Mouse (Mus musculus): ENCODE measurements around the gene LTO1. TPM values are rescaled to one million over a fixed set of nuclear protein-coding genes. Genes with fewer than 3 reads are reported as not detected.
A peak's percentile ranks its signal among the peaks of the same experiment; 100 is the strongest.

The LTO1 gene
- polyA plus RNA-seq (2014; fragmentation: Nextera tagmentation; extraction: Ambion mirVana), result 22.3 and 22.6 TPM in 2 replicates

- no peaks in the 10 kb centered on the region for H3K9me3 ChIP-seq (ENCODE audit: control insufficient read depth, low read length)
- ATAC-seq (ENCODE audit: low FRiP score) (peak; percentile 95), DNase-seq (ENCODE audit: low spot score) (peak; percentile 93)
- H3K27me3 ChIP-seq (ENCODE audit: control insufficient read depth, insufficient read depth, low read length), result no peaks in the 10 kb centered on the region
- peak within 1 kb of the TSS; percentile 91 for H3K4me3 ChIP-seq (replicated peaks; ENCODE audit: low read length)
- H3K4me1 ChIP-seq (replicated peaks; ENCODE audit: control insufficient read depth, insufficient read depth, low read length), result peaks cover 11% of the 10 kb centered on the region
- peak within 1 kb of the TSS; percentile 96 for H3K4me2 ChIP-seq (replicated peaks)
- H3K36me3 ChIP-seq (replicated peaks; ENCODE audit: control insufficient read depth, insufficient read depth), result peaks cover 33% of the 10 kb centered on the region
- peak within 1 kb of the TSS; percentile 82 for H3K9ac ChIP-seq
- H3K27ac ChIP-seq, result peak within 1 kb of the TSS; percentile 91
- WGBS, result under 1% methylated on average over 55 of the region's 55 CpGs
These were observed at the start of gene LTO1 for GRCm38 (mm10) chr7:144914948-144915750. TSS of gene LTO1 (plus strand) at chr7:144915100.

DNA sequence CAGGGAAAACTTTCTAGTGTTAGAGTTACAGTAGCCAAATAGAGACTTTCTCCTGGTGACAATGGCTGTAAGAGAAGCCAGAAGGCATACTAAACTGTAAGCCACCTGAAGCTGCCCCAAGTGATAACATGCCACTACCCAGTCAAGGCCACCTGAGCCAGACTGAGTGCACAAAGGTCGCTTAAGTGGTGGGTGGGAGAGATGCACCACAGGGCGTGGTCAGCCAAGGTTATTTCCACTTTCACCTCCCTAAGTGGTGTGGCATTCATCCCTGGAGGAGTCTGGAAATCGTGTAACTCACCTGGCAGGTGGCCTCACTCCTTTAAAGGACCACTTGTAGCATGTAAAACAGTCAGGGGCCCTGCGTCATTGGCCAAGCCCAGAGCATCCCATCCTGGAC, 47.7 kb upstream of the LTO1 start:
- WGBS, result 75% methylated on average over 4 of the region's 4 CpGs
- no peak for ATAC-seq (ENCODE audit: low FRiP score)
- peaks cover 48% of the 10 kb centered on the region for H3K27me3 ChIP-seq (ENCODE audit: control insufficient read depth, insufficient read depth, low read length)

DNA sequence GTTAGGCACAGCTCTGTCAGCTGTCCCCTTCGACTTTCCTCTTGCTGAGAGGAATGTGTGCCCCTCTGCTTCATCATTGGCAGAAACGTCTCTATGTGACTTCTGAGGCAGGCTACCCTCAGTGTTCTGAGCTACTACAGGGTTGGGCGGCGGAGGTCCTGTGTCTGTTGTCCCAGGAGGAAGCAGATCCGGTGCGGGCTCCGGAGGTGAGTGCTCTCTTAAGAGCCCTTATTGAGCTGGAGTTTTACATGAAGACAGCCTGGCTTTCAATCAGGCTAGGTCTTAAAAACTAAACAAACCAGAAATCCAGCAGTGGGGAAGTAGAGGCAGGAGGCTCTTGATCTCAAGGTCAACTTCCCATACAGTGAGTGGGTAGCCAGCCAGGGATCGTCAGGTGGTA, 47.3 kb upstream of the LTO1 start:
- peaks cover 44% of the 10 kb centered on the region for H3K27me3 ChIP-seq (ENCODE audit: control insufficient read depth, insufficient read depth, low read length)
- H3K4me1 ChIP-seq (replicated peaks; ENCODE audit: control insufficient read depth, insufficient read depth, low read length), result no peaks in the 10 kb centered on the region
- ATAC-seq (ENCODE audit: low FRiP score) (no peak), DNase-seq (ENCODE audit: low spot score) (no peak)
- no peak overlapping the region for H3K4me2 ChIP-seq (replicated peaks)
- H3K9me3 ChIP-seq (ENCODE audit: control insufficient read depth, low read length), result no peaks in the 10 kb centered on the region
- H3K36me3 ChIP-seq (replicated peaks; ENCODE audit: control insufficient read depth, insufficient read depth), result no peaks in the 10 kb centered on the region
- WGBS, result 83% methylated on average over 8 of the region's 8 CpGs
- no peak overlapping the region for H3K9ac ChIP-seq
- no peak overlapping the region for H3K4me3 ChIP-seq (replicated peaks; ENCODE audit: low read length)
- no peak overlapping the region for H3K27ac ChIP-seq

More for the DNA sequence above, 47.7 kb upstream of the LTO1 start:
- no peak overlapping the region for H3K4me2 ChIP-seq (replicated peaks)
- H3K9ac ChIP-seq, result no peak overlapping the region
- H3K4me3 ChIP-seq (replicated peaks; ENCODE audit: low read length), result no peak overlapping the region
- H3K9me3 ChIP-seq (ENCODE audit: control insufficient read depth, low read length), result no peaks in the 10 kb centered on the region
- DNase-seq (ENCODE audit: low spot score), result no peak
- H3K36me3 ChIP-seq (replicated peaks; ENCODE audit: control insufficient read depth, insufficient read depth), result no peaks in the 10 kb centered on the region
- no peaks in the 10 kb centered on the region for H3K4me1 ChIP-seq (replicated peaks; ENCODE audit: control insufficient read depth, insufficient read depth, low read length)
- H3K27ac ChIP-seq, result no peak overlapping the region

DNA sequence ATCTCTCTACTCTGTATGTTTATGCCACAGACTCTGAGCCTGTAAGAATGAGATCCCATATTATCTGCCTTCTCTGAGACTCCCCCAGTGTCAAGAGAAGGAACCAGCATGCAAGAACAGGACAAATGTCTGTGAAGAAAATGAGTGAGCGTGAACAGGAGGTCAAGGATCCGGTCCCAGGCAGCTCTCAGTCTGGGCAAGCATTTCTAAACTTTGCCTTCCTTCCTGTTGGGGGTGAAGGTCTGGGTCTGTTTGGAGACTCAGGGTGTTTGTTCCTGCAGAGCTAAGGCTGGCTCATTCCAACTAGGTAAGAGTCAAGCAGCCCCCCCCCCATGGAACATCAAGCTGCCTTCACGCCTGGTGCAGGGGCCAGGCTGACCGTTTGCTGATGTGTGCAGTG, 42.5 kb upstream of the LTO1 start:
- DNase-seq (ENCODE audit: low spot score) (no peak), ATAC-seq (ENCODE audit: low FRiP score) (no peak)
- no peaks in the 10 kb centered on the region for H3K9me3 ChIP-seq (ENCODE audit: control insufficient read depth, low read length)
- no peaks in the 10 kb centered on the region for H3K4me1 ChIP-seq (replicated peaks; ENCODE audit: control insufficient read depth, insufficient read depth, low read length)
- H3K4me2 ChIP-seq (replicated peaks), result no peak overlapping the region
- H3K27me3 ChIP-seq (ENCODE audit: control insufficient read depth, insufficient read depth, low read length), result no peaks in the 10 kb centered on the region
- H3K9ac ChIP-seq, result no peak overlapping the region
- no peak overlapping the region for H3K4me3 ChIP-seq (replicated peaks; ENCODE audit: low read length)
- no peaks in the 10 kb centered on the region for H3K36me3 ChIP-seq (replicated peaks; ENCODE audit: control insufficient read depth, insufficient read depth)
- WGBS, result 78% methylated on average over 4 of the region's 4 CpGs
- H3K27ac ChIP-seq, result no peak overlapping the region

GRCm38 (mm10) chr7:144873160-144873559, 41.7 kb upstream of the LTO1 start:
- H3K27me3 ChIP-seq (ENCODE audit: control insufficient read depth, insufficient read depth, low read length), result no peaks in the 10 kb centered on the region
- no peak overlapping the region for H3K4me2 ChIP-seq (replicated peaks)
- no peaks in the 10 kb centered on the region for H3K4me1 ChIP-seq (replicated peaks; ENCODE audit: control insufficient read depth, insufficient read depth, low read length)
- DNase-seq (ENCODE audit: low spot score) (no peak), ATAC-seq (ENCODE audit: low FRiP score) (no peak)
- no peaks in the 10 kb centered on the region for H3K9me3 ChIP-seq (ENCODE audit: control insufficient read depth, low read length)
- WGBS, result 66% methylated on average over 4 of the region's 4 CpGs
- H3K4me3 ChIP-seq (replicated peaks; ENCODE audit: low read length), result no peak overlapping the region
- H3K9ac ChIP-seq, result no peak overlapping the region
- no peak overlapping the region for H3K27ac ChIP-seq
- no peaks in the 10 kb centered on the region for H3K36me3 ChIP-seq (replicated peaks; ENCODE audit: control insufficient read depth, insufficient read depth)

DNA sequence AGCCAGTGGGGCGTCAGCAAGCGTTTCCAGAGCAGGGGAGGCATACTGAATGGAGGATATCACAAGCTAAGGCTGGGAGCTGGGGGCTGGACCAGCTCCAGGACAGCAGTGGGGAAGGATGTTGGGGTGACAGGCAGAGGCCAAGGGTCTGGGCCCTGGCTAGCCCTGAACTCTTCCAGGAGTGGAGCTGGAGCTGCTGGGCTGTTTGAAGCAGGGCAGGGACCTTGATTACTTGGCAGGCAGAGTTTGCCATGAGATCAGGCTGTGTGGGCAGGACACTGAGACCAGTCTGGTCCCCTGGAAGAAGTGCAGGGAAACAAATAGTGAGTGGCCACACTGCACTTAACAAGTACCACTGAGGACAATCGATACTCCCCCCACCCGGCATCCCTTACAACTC, 40.7 kb upstream of the LTO1 start:
- H3K27me3 ChIP-seq (ENCODE audit: control insufficient read depth, insufficient read depth, low read length), result no peaks in the 10 kb centered on the region
- no peaks in the 10 kb centered on the region for H3K4me1 ChIP-seq (replicated peaks; ENCODE audit: control insufficient read depth, insufficient read depth, low read length)
- no peak for DNase-seq (ENCODE audit: low spot score)
- H3K9ac ChIP-seq, result no peak overlapping the region
- H3K4me2 ChIP-seq (replicated peaks), result no peak overlapping the region
- H3K36me3 ChIP-seq (replicated peaks; ENCODE audit: control insufficient read depth, insufficient read depth), result no peaks in the 10 kb centered on the region
- H3K9me3 ChIP-seq (ENCODE audit: control insufficient read depth, low read length), result no peaks in the 10 kb centered on the region
- 68% methylated on average over 4 of the region's 4 CpGs for WGBS
- no peak overlapping the region for H3K27ac ChIP-seq
- ATAC-seq (ENCODE audit: low FRiP score), result no peak
- H3K4me3 ChIP-seq (replicated peaks; ENCODE audit: low read length), result no peak overlapping the region

- no peaks in the 10 kb centered on the region for H3K27me3 ChIP-seq (ENCODE audit: control insufficient read depth, insufficient read depth, low read length)
- H3K27ac ChIP-seq, result no peak overlapping the region
- WGBS, result 97% methylated on average over 1 of the region's 1 CpGs
- ATAC-seq (ENCODE audit: low FRiP score) (no peak), DNase-seq (ENCODE audit: low spot score) (no peak)
- no peak overlapping the region for H3K4me3 ChIP-seq (replicated peaks; ENCODE audit: low read length)
- H3K9me3 ChIP-seq (ENCODE audit: control insufficient read depth, low read length), result no peaks in the 10 kb centered on the region
- no peaks in the 10 kb centered on the region for H3K36me3 ChIP-seq (replicated peaks; ENCODE audit: control insufficient read depth, insufficient read depth)
- H3K4me2 ChIP-seq (replicated peaks), result no peak overlapping the region
- H3K4me1 ChIP-seq (replicated peaks; ENCODE audit: control insufficient read depth, insufficient read depth, low read length), result no peaks in the 10 kb centered on the region
- H3K9ac ChIP-seq, result no peak overlapping the region
These were observed 36.5 kb upstream of the LTO1 start for GRCm38 (mm10) chr7:144878401-144878800.

DNA sequence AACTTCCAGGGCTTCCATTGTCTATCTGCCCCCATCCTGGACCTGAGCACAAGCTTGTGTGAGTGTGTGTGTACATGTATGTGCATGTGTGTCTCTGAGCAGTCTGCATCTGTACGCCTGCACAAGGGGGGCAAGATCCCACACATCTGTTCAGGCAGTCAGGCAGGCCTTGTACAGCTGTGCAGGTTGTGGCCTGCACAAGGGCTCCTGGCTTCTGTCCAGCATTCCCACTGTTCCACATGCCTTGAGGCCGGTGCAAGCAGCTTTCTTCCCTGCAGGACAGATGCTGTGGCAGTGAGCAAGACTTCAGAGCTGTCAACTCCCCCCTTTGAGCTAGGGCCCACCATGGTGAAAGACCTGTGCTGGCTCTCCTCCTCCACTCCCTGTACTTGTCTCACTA, 31.8 kb upstream of the LTO1 start:
- H3K4me3 ChIP-seq (replicated peaks; ENCODE audit: low read length), result no peak overlapping the region
- H3K9me3 ChIP-seq (ENCODE audit: control insufficient read depth, low read length), result no peaks in the 10 kb centered on the region
- no peaks in the 10 kb centered on the region for H3K27me3 ChIP-seq (ENCODE audit: control insufficient read depth, insufficient read depth, low read length)
- no peak overlapping the region for H3K4me2 ChIP-seq (replicated peaks)
- H3K4me1 ChIP-seq (replicated peaks; ENCODE audit: control insufficient read depth, insufficient read depth, low read length), result no peaks in the 10 kb centered on the region
- WGBS, result 53% methylated on average over 2 of the region's 2 CpGs
- no peak for ATAC-seq (ENCODE audit: low FRiP score)
- no peak overlapping the region for H3K27ac ChIP-seq
- no peaks in the 10 kb centered on the region for H3K36me3 ChIP-seq (replicated peaks; ENCODE audit: control insufficient read depth, insufficient read depth)
- DNase-seq (ENCODE audit: low spot score), result no peak
- H3K9ac ChIP-seq, result no peak overlapping the region

DNA sequence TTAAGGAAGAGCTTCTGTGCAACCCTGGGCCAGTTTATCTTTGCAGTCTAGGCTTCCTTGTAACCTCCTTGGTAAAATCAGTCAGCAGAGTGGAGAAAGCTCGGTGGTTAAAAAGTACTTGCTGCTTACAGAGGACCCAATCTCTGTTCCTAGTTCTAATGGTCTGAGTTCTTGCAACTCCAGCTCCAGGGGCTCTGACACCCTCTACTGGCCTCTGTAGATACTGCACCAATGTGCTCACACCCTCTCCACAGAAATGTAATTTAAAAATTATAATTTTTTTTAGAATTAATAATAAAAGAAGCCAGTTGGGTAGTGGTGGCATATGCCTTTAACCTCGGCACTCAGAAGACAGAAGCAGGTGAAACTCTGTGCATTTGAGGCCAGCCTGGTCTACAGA, 27.2 kb upstream of the LTO1 start:
- Histone ChIP-seq H3K4me3 (replicated peaks; ENCODE audit: low read length) (no peak overlapping the region), H3K9ac (no peak overlapping the region), H3K9me3 (ENCODE audit: control insufficient read depth, low read length) (no peaks in the 10 kb centered on the region), H3K27me3 (ENCODE audit: control insufficient read depth, insufficient read depth, low read length) (no peaks in the 10 kb centered on the region), H3K36me3 (replicated peaks; ENCODE audit: control insufficient read depth, insufficient read depth) (no peaks in the 10 kb centered on the region), H3K4me1 (replicated peaks; ENCODE audit: control insufficient read depth, insufficient read depth, low read length) (no peaks in the 10 kb centered on the region), H3K27ac (no peak overlapping the region), H3K4me2 (replicated peaks) (no peak overlapping the region)
- DNase-seq (ENCODE audit: low spot score), result no peak
- 79% methylated on average over 2 of the region's 2 CpGs for WGBS
- ATAC-seq (ENCODE audit: low FRiP score), result no peak

All from hindbrain, embryonic 14.5 days (tissue).